Mouse (Mus musculus) right cerebral cortex, postnatal 4 days (tissue): ENCODE results near the gene Rcor2.

Source experiments
- DNase-seq: peaks from one replicate; pipeline ENCODE4 v3.0.0-alpha.2; 2022

Gene Rcor2

DNA sequence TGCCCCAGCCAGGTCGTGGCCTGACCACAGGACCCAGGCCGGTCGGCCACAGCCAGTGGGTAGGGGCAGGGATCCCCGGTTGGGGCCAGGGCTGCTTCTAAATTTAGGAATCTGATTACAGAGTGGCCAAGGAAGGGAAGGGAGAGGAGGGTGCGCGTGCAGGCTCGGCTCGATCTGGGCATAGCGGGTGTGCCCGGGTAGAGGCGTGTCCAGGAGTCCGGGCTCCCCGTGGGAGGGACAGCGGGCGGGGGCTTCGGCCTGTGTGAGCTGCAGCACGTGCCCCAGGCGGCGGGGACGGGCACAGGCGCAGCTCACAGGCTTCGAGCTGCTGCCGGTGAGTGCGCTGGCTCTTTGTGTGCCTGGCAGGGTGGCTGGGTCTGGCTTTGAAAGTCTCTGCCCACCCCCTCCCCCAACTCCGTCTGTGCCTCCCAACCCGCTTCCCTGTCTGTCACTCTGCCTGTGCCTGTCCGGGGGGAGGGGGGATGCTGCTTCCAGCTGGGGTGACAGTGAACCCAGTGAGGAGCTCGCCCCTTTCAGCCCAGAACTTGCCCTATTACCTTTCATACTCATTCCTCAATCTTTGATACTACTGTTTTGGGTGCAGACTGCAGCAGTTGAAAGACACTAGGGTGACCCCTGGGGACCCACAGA is at the start of gene Rcor2:
Rcor2 (plus strand) TSS at position 235 of the 651 bp plus-strand sequence.
- peak; percentile 74 for DNase-seq

DNA sequence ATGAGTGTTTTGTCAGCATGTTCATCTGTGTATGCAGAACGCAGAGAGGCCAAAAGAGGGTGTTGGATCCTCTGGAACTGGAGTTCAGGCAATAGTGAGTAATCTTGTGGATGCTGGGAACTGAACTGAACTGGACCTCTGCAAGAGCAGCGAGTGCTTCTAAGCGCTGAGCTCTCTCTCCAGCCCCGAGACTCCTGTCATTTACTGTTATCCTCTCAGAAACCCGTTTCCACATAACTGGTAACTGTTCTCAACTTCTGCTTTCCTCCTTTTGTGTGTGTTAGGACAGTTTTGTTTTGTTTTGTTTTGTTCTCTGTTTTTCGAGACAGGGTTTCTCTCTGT is 49.2 kb upstream of the Rcor2 start:
- DNase-seq = no peak

DNA sequence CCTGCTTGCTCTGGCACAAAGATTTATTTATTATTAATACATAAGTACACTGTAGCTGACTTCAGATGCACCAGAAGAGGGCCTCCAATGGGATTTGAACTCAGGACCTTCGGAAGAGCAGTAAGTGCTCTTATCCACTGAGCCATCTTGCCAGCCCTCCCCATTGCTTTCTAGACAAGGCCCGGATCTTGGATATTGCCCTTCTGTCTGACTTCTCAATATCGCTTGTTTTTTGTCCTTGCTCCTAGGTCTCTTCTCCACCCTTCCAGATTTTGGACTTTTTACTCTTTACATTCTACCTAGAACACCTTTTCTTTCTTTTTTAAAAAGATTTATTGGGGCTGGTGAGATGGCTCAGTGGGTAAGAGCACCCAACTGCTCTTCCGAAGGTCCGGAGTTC is 48.4 kb upstream of the Rcor2 start:
- no peak for DNase-seq

DNA sequence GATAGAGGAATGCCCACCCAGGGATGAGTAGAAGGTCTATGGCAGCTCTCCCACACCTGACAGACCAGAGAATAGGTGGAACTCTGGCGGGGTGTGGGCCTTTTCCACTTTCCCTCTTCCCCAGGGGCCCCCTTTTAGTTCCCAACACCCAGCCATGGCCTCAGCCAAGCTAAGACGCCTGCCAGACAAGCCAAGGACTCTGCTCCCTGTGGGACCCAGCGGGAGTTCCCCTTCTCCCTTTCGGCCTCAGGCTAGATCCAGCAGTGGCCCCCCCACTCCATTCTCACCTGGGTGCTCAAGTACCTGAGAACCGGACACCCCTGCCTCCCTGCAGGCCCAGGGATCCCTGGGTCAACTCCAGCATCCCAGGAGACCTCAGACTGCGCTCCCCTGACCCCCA is 44.9 kb upstream of the Rcor2 start:
- no peak for DNase-seq

DNA sequence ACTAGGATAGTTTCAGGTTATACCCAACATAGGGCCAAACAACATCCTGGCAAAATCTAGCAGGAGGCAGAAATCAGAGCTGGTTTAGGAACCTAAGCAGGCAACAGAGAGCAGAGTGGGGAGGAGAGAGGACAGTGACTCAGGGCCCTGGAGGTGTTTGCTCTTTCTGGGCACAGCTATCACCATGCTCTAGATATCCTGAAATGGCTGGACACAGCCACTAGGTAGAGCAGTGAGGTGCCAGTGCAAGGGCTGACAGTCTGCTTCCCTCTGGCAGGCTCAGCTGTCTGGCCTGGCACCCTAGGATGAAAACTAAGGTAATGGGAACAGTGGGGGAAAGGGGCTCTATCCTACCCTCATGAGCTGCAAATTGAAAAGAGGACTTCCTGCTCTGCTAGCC is 43.6 kb upstream of the Rcor2 start:
- DNase-seq = no peak

DNA sequence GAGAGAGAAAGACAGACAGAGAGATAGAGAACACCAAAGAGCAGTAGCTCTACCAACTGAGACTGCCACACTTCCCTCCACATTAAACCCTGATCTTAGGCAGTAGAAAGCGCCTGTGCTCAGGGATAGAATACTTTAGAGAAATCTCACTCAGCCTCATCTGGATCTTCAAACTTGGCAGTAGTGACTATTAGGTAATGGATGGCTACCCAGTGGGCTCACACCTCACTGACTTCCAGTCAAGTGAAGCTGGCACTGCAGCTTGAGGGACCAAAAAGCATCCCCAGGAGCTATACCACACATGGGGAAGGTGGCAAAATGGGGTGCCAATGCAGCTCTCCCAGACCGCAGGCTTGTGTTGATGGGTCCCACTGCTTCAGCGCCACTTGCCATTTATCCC is 42.9 kb upstream of the Rcor2 start:
- DNase-seq = no peak

DNA sequence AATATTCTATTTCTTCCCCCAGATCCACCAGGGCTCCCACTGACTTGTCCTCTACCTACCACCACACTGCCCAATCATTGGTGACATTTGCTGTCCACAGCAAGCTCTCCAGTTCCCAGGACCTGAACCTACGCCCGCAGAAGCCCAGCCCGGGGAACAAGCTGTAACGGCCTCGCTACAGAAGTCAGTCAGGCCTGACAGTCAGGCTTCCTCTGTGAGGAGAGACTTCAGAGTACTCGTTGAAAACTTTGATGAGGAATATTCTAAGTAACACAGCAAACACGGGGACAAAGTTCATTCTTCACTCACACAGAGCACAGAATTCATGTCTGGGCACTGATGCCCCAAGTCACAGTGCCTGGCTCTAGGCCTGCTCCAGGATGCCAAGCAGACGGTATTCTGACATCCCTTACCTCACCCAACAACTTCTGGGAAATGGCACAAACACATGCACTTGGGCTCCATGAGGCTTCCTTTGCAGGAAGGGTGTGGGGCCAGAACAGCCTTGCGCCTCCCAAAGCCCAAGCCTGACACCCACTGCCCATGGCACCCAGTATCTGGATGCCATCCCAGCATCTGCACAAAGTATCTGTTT is 41.9 kb upstream of the Rcor2 start:
- no peak for DNase-seq

DNA sequence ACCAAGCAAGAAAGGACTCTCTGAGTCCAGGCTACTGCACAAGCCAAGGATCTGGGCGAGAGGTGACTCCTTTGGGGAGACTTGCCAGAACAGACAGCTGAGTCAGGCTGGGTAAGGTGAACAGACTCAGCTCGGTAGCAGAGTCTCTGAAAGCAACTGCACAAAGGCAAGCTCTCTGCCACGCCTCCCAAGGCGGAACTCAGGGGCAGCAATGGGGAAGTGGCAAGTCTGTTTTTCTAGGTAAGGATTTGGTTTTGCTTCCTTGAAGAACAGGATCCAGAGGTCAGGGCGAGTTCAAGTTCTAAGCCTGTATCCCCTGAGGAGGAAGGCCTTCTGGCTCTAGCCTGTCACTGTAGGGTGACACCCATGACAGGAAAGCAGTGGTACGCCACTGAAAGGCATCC is 40.6 kb upstream of the Rcor2 start:
- no peak for DNase-seq

DNA sequence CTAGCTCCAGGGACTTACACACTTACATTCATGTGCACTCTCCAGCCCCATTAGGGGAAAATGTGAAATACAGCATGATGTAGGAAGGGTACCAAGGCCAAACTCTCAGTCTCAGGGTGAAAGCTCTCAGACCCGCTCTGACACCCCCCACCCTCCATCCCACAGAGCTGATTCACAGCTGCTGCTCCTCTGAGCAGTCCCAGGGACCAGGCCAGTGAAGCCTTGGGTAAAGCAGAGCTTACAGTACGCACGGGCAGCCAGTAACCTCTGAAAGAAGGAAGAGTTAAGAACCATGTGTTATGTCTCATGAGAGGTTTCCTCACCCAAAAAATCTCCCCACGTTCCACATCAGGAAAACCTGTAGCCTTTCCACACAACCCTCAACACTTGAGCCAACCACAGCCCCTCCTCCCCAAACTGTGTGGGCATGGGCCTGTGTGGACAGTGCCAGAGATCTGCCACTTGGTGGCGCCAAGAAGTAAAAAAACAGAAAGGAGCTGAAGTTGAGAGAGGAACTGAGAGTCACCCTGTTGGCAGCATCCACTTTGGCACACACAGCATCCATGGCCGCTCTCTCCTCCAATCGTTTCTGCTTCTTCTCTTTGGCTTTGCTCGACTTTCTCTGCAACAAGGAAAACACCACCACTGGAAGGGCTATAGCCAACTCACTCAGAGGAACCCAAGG is 32.4 kb upstream of the Rcor2 start:
- DNase-seq = peak; percentile 78

DNA sequence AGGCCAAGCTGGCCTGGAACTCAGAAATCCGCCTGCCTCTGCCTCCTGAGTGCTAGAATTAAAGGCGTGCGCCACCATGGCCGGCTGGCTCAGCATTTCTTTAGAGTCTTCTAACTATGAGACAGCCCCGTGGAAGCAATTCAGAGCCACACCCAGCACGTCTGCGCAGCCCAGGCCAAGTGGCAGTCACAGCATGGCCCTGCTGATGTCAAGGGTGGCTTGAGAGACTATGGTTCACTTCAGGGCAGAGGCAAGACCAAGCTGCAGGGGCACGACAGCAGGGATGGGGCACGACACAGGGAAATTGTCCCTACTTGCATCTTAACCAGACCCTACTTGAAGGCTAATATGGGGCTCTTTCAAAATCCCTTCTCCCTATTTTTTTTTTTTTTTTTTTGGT is 31.7 kb upstream of the Rcor2 start:
- DNase-seq = no peak

DNA sequence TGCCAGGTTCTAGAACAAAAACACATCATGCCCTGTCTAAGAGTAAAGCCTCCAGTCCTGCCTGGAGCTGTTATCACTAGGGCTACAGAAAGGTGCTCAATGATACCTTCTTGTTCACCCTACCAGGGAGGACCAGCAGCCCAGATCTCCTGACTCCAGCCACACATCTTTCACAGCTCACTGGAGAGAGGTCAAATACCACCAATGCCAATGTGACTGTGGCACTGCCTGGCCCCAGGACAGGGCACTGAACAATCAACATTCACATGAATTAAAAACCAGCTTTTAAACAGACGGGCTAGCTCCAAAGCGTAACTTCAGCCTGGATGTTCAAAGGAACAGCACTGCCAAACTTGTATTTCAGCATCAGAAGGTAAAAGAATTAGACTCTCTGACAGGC is 31.1 kb upstream of the Rcor2 start:
- no peak for DNase-seq

DNA sequence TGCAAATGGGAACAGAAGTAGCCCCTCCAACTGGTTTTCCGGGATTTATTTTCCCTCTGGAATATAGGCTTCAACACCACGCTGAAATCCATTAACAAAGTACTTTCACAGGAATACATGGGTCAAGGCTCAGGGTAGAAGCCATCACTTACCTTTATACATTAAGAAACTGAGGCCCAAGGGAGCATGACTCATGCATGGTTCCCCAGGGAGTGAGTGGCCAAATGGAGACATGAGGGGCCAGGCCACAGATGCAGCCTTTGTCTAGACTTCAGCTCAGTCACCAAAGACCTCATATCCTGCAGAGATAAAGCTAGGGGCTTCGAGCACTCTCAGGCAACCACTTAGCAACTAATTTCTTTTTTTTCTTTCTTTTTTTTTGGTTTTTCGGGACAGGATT is 30.4 kb upstream of the Rcor2 start:
- no peak for DNase-seq

DNA sequence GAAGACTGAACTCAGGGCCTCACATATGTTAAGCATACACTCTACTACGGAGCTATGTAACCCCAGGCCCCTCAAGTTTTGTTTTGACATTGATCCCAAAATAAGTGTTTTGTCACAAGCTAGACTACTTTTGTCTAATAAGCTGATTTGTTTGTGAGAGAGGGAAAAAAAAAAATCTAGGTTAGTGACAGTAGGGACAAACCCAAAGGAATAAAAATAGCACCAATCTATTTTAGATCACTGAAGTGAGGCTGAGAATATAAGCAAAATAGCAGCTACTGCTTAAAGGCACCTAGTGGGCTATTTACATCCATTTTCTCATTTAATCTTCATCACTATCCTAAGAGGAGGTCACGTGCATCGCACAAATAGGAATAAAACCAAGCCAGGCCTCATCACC is 27.6 kb upstream of the Rcor2 start:
- no peak for DNase-seq

DNA sequence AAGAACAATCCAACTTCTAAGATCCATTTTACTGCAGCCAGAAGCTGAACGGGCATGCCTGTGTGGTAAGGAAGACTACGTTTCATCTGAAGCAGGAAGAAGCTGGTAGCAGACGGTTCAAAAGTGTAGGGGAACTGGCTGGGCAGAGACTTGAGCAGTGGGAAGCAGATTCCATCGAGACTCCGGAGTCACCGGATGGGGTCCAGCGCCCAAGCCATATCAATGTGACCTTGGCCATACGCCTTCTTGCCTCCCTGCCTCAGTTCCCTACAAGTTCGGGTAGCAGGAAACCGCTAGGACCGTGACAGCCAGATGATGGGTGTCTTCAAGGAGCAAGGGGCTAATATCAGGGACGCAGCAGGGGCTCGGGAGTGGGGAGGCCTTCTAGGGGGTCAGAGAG is 26.8 kb upstream of the Rcor2 start:
- DNase-seq = peak; percentile 9

DNA sequence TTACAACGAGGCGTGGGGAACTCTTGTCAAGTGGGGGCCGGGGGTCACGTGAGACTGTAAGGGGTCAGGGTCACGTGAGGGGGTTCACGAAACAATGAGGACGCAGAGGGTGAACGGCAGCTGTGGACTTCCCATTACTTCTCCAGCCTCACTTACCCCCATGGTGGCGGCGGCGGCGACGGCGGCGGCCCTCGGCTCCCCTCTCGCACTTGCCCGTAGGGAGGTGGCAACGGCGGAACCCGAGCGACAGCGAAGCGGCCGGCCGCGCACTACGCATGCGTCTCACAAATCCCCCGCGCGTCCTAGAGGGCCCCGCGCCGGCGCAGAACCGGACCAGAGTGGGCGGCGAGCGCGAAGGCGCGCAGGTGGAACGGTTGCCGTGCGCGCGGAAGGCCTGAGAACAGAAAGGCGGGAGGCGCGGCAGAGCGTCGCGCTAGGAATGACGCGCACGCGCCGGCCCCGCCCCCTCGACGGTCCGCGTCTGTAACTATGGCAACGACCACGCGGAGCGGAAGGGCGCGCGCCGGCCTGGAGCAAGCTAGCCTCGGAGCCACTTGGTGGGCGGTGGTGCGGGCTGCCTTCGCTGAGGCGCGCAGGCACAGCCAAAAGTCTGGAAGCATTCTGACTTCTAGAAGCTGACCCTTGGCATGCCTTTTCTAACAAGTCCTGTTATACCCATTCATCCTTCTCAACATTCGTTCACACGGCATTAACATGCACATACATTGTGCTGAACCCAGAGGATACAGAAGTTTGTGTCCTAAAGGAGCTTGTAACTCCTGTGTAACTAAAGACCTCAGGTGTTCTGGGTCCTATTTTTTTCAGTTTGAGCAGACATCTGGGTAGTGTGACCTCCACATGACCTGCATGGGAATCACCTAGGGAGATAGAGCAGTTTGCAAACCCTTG is 26.1 kb upstream of the Rcor2 start, which contains the start of gene Naa40:
Naa40 (minus strand) TSS at position 402 of the 909 bp plus-strand sequence.
- peak; percentile 93 for DNase-seq

DNA sequence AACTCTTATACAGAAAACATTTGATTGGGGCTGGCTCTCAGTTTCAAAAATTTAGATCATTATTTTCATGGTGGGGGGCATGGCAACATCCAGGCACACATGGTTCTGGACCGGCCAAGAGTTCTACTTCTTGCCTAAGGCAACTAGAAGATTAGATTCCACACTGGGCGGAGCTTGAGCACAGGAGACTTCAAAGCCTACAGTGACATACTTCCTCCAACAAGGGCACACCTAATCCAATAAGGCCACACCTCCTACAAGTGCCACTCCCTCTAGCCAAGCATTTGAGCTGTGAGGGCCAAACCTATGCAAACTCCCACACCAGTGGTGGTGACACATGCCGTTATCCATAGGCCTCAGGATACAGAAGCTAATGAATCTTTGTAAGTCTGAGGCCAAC is 21.1 kb upstream of the Rcor2 start:
- no peak for DNase-seq

DNA sequence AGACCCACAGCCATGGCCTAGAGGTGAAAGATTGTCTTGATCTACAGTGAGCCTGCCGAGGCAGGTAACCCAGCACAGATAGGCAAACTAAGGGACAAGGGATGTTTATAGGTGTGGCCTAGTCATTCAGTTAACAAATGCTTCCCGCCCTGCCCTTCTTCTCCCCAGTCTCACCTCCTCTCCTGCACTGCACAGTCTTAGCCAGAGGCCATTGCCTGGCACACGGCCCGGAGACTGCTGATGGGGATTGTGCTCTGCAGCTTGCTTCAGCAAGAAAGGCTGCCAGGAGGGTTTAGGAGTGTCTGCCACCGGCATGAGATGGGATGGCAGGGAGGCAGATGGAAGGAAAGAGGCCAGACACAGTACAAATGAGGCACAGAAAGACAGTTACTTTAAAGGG is 9.2 kb upstream of the Rcor2 start:
- DNase-seq = no peak

DNA sequence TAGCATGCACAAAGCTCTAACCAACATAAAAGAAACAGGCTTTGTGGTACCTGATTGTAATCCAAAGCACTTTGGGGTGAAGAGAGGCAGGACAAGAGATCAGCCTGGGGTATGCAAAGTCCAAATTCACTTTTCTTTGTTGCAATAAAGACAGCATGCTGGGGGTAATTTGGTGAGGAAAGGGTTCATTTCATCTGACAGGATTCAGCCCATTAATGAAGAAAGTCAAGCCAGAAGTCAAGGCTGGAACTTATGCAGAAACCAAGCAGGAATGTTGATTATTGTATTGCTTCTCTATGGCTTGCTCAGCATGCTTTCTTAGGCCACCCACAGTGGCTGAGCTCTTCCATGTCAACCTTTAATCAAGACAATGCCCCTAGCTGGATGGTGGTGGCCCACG is 5.6 kb upstream of the Rcor2 start:
- no peak for DNase-seq

DNA sequence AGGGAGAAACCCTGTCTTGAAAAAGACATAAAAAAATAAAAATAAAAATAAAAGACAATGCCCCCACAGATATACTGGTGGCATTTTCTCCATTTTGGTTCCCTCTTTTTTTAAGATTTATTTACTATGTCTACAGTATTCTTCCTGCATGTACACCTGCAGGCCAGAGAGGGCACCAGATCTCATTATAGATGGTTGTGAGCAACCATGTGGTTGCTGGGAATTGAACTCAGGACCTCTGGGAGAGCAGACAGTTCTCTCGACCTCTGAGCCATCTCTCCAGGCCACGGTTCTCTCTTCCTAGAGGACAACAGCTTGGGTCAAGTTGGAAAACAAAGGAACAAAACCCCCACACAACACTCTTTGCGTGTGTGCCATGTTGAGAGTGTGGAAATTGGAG is 5.2 kb upstream of the Rcor2 start:
- no peak for DNase-seq

DNA sequence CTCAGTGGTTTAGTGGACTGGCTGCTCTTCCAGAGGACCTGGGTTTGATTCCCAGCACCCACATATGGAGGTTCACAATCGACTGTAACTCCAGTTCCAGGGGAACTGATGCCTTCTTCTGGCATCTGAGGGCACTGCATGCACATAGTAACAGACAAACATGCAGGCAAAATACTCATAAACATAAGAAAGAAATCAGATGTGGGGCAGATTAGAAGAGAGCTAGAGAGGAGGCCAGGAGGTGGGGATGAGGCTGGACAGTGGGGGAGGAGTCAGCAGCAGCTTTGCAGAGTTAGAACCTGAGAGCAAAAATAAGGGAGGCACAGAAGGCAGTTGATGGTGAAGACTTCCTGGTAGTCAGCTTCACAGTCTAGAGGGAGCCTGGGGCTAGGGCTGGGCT is 4.5 kb upstream of the Rcor2 start:
- no peak for DNase-seq

DNA sequence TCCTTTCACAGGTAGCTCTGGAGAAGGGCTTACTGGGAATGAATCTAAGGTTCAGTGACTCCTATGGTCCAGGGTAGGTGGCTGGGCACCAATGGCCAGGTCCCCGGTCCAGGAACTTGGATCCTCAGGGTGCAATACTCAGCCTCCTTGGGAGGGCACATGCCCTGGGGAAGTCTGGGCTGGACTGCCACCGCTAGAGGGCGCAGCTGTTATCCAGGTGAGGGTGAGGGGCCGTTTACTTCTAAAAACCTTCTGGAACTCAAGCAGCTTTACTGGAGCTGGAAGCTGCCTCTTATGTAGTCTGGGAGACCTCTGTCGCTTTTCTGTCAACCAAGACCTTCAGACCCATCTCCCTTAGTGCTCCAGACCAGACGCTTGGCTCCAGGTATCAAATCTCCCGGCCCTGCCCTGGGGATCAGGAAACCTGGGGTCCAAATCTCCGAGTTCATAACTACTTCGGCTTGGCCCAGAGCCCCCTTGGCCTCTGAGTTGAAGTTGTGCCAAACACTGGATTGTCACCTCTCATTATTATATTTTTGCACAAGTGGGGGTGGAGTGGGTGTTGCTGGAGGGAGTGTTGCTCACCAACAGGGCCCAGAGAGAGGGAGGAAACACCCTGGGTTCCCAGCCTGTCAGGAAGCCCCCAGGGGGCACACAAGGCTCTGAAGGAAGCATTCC is 2.9 kb upstream of the Rcor2 start:
- peak; percentile 83 for DNase-seq

DNA sequence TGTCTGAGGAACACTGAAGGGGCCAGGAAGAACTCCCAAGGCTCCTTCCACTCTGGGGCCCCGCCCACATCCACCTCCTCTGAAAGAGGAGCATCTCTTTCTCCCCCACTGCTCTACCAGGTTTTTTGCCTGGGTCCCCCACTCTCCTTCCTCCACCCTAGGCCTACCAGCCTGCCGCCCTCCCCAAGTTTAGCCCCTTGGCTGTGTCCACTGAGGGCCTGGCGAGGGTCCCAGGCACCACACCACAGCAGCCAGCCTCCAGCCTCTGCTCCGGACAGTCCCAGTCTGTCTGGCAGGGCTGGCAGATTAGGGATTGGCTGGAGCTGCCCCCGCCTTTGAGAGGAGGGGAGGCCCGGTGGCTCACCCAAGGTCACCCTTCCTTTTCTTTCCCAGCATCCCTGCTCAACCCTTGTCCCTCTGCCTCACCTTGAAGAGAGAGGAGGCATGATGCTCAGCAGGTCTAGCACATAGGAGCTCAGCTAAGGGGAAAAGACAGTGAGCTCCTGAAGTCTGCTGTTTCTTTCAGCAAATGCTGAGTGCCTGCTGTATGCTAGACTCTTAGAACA is 2.3 kb upstream of the Rcor2 start:
- DNase-seq = peak; percentile 54
